Mouse (Mus musculus) hindbrain, embryonic 14.5 days (tissue): ENCODE measurements around the gene Tead1. TPM values are rescaled to one million over a fixed set of nuclear protein-coding genes. Genes with fewer than 3 reads are reported as not detected.

ENCODE experiments used
- ATAC-seq: fragments of 200-750 bp; cut with Nextera tagmentation; 2 replicates; pipeline ENCODE4 v1.8.0; 2017; ENCODE audit warnings: moderate number of reproducible peaks, mild to moderate bottlenecking, moderate TSS enrichment, moderate library complexity; ENCODE audit not compliant: low FRiP score
- DNase-seq: peaks from one replicate; pipeline ENCODE4 v3.0.0-alpha.2; 2015; ENCODE audit warnings: low spot score
- H3K27ac ChIP-seq: fragments of 300-500 bp; sonication (generic); 2 replicates; pipeline ENCODE4 v1.5.1; 2014; ENCODE audit warnings: mild to moderate bottlenecking, moderate library complexity
- H3K27me3 ChIP-seq: fragments of 300-500 bp; sonication (generic); 2 replicates; pipeline ENCODE4 v1.6.1; 2014; ENCODE audit warnings: mild to moderate bottlenecking, low read length, mixed read lengths; ENCODE audit not compliant: control insufficient read depth, insufficient read depth
- H3K36me3 ChIP-seq: fragments of 300-500 bp; sonication (generic); replicated peaks from 2 replicates; pipeline ENCODE4 v1.6.1; 2014; ENCODE audit not compliant: control insufficient read depth, insufficient read depth
- H3K4me1 ChIP-seq: fragments of 300-500 bp; sonication (generic); replicated peaks from 2 replicates; pipeline ENCODE4 v1.6.1; 2014; ENCODE audit warnings: antibody characterized with exemption, low read length, mixed read lengths; ENCODE audit not compliant: control insufficient read depth, insufficient read depth
- H3K4me2 ChIP-seq: fragments of 300-500 bp; sonication (generic); replicated peaks from 2 replicates; pipeline ENCODE4 v1.6.1; 2014; ENCODE audit warnings: mild to moderate bottlenecking, moderate library complexity
- H3K4me3 ChIP-seq: fragments of 300-500 bp; sonication (generic); replicated peaks from 2 replicates; pipeline ENCODE4 v1.5.1; 2014; ENCODE audit warnings: mild to moderate bottlenecking, low read length
- H3K9ac ChIP-seq: fragments of 300-500 bp; sonication (generic); 2 replicates; pipeline ENCODE4 v1.6.1; 2014
- H3K9me3 ChIP-seq: fragments of 300-500 bp; sonication (generic); 2 replicates; pipeline ENCODE4 v1.6.1; 2016; ENCODE audit warnings: low read length; ENCODE audit not compliant: control insufficient read depth
- WGBS: fragments of 180-500 bp; shearing (Covaris S2); extraction: QIAGEN DNeasy Blood & Tissue Kit; methylation state at CpG from one replicate; pipeline ENCODE4 v1.1.7; 2014; 5-methylcytosine and 5-hydroxymethylcytosine counted together
- polyA plus RNA-seq: library from polyadenylated mRNA; unstranded; fragments of >200 nt; fragmentation: Nextera tagmentation; extraction: Ambion mirVana; gene quantifications from 2 replicates; pipeline ENCODE4 v1.2.1, GENCODE M21; 2014

Gene Tead1
- polyA plus RNA-seq, 1 experiment from 2014 or later, result 16.0 TPM

- Histone ChIP-seq H3K9me3 (no peaks in the 10 kb centered on the region), H3K4me2 (no peak overlapping the region), H3K9ac (no peak overlapping the region), H3K27me3 (no peaks in the 10 kb centered on the region), H3K4me1 (peaks cover 36% of the 10 kb centered on the region), H3K4me3 (no peak overlapping the region), H3K27ac (0 out of 2 replicates have a peak overlapping the region, but pooled peaks have one; percentile 44), H3K36me3 (no peaks in the 10 kb centered on the region)
- no peak for DNase-seq
- 64% methylated on average over 3 of the region's 3 CpGs for WGBS
- no peak for ATAC-seq
Observed at GRCm38 (mm10) chr7:112760293-112760692, 81.2 kb downstream of the Tead1 start.

- ATAC-seq, result peak; percentile 74; the same call in 1 of the 2 replicates
- peak; percentile 61 for DNase-seq
- Histone ChIP-seq H3K9ac (peak overlapping the region; percentile 29; the same call in 1 of the 2 replicates), H3K4me3 (no peak overlapping the region), H3K4me2 (peak overlapping the region; percentile 16; the same call in 1 of the 2 replicates), H3K9me3 (no peaks in the 10 kb centered on the region), H3K27me3 (no peaks in the 10 kb centered on the region), H3K4me1 (peaks cover 36% of the 10 kb centered on the region), H3K27ac (peak overlapping the region; percentile 44), H3K36me3 (no peaks in the 10 kb centered on the region)
- WGBS, result 22% methylated on average over 8 of the region's 8 CpGs
Observed at GRCm38 (mm10) chr7:112760782-112761181, 81.7 kb downstream of the Tead1 start.

- 62% methylated on average over 2 of the region's 2 CpGs for WGBS
- Histone ChIP-seq H3K27ac (0 out of 2 replicates have a peak overlapping the region, but pooled peaks have one; percentile 22), H3K4me1 (peaks cover 36% of the 10 kb centered on the region), H3K36me3 (no peaks in the 10 kb centered on the region), H3K4me3 (no peak overlapping the region), H3K4me2 (no peak overlapping the region), H3K27me3 (no peaks in the 10 kb centered on the region), H3K9ac (no peak overlapping the region), H3K9me3 (no peaks in the 10 kb centered on the region)
- DNase-seq (no peak), ATAC-seq (no peak)
Observed at GRCm38 (mm10) chr7:112762870-112763269, 83.8 kb downstream of the Tead1 start.

- no peak for DNase-seq
- 70% methylated on average over 3 of the region's 3 CpGs for WGBS
- Histone ChIP-seq H3K4me3 (no peak overlapping the region), H3K9ac (no peak overlapping the region), H3K36me3 (no peaks in the 10 kb centered on the region), H3K4me2 (no peak overlapping the region), H3K9me3 (no peaks in the 10 kb centered on the region), H3K27me3 (no peaks in the 10 kb centered on the region), H3K4me1 (peaks cover 36% of the 10 kb centered on the region), H3K27ac (no peak overlapping the region)
- ATAC-seq, result no peak
Observed at GRCm38 (mm10) chr7:112763513-112763912, 84.4 kb downstream of the Tead1 start.

GRCm38 (mm10) chr7:112764921-112765320 is 85.8 kb downstream of the Tead1 start:
- Histone ChIP-seq H3K27me3 (no peaks in the 10 kb centered on the region), H3K4me3 (no peak overlapping the region), H3K4me2 (no peak overlapping the region), H3K9ac (no peak overlapping the region), H3K9me3 (no peaks in the 10 kb centered on the region), H3K36me3 (no peaks in the 10 kb centered on the region), H3K27ac (no peak overlapping the region), H3K4me1 (peaks cover 36% of the 10 kb centered on the region)
- ATAC-seq (no peak), DNase-seq (no peak)
- WGBS, result 85% methylated on average over 4 of the region's 4 CpGs

GRCm38 (mm10) chr7:112769866-112770265 is 90.7 kb downstream of the Tead1 start:
- DNase-seq (no peak), ATAC-seq (no peak)
- Histone ChIP-seq H3K27ac (no peak overlapping the region), H3K9me3 (no peaks in the 10 kb centered on the region), H3K4me1 (0 out of 2 replicates have a peak, but pooled peaks cover 10% of the 10 kb centered on the region), H3K27me3 (no peaks in the 10 kb centered on the region), H3K4me3 (no peak overlapping the region), H3K36me3 (no peaks in the 10 kb centered on the region), H3K4me2 (no peak overlapping the region), H3K9ac (no peak overlapping the region)
- 91% methylated on average over 2 of the region's 2 CpGs for WGBS

- H3K9ac ChIP-seq, result no peak overlapping the region
- ATAC-seq, result no peak
- H3K27me3 ChIP-seq, result no peaks in the 10 kb centered on the region
- no peaks in the 10 kb centered on the region for H3K36me3 ChIP-seq
- no peaks in the 10 kb centered on the region for H3K9me3 ChIP-seq
- 0 out of 2 replicates have a peak, but pooled peaks cover 16% of the 10 kb centered on the region for H3K4me1 ChIP-seq
- H3K4me3 ChIP-seq, result no peak overlapping the region
- no peak for DNase-seq
- no peak overlapping the region for H3K4me2 ChIP-seq
- H3K27ac ChIP-seq, result no peak overlapping the region
- WGBS, result 82% methylated on average over 6 of the region's 6 CpGs
Observed at GRCm38 (mm10) chr7:112771461-112771860, 92.3 kb downstream of the Tead1 start.

- peaks cover 23% of the 10 kb centered on the region; the same call in 1 of the 2 replicates for H3K4me1 ChIP-seq
- no peak overlapping the region for H3K4me2 ChIP-seq
- H3K9me3 ChIP-seq, result no peaks in the 10 kb centered on the region
- ATAC-seq (no peak), DNase-seq (no peak)
- no peak overlapping the region for H3K9ac ChIP-seq
- 73% methylated on average over 6 of the region's 6 CpGs for WGBS
- no peak overlapping the region for H3K4me3 ChIP-seq
- H3K27ac ChIP-seq, result no peak overlapping the region
- H3K36me3 ChIP-seq, result no peaks in the 10 kb centered on the region
- no peaks in the 10 kb centered on the region for H3K27me3 ChIP-seq
Observed at GRCm38 (mm10) chr7:112772777-112773176, 93.7 kb downstream of the Tead1 start.

GRCm38 (mm10) chr7:112773601-112774000 is 94.5 kb downstream of the Tead1 start:
- ATAC-seq, result no peak
- 89% methylated on average over 4 of the region's 4 CpGs for whole genome bisulfite sequencing

GRCm38 (mm10) chr7:112775816-112776215 is 96.7 kb downstream of the Tead1 start:
- Histone ChIP-seq H3K27me3 (no peaks in the 10 kb centered on the region), H3K9me3 (no peaks in the 10 kb centered on the region), H3K4me2 (no peak overlapping the region), H3K9ac (no peak overlapping the region), H3K4me1 (peaks cover 27% of the 10 kb centered on the region), H3K36me3 (no peaks in the 10 kb centered on the region), H3K27ac (no peak overlapping the region), H3K4me3 (no peak overlapping the region)
- 67% methylated on average over 5 of the region's 5 CpGs for WGBS
- ATAC-seq (no peak), DNase-seq (no peak)

More at GRCm38 (mm10) chr7:112773601-112774000, 94.5 kb downstream of the Tead1 start:
- Histone ChIP-seq H3K9ac (no peak overlapping the region), H3K36me3 (no peaks in the 10 kb centered on the region), H3K27me3 (no peaks in the 10 kb centered on the region), H3K9me3 (no peaks in the 10 kb centered on the region), H3K4me2 (no peak overlapping the region), H3K4me1 (peaks cover 23% of the 10 kb centered on the region; the same call in 1 of the 2 replicates), H3K27ac (no peak overlapping the region), H3K4me3 (no peak overlapping the region)
- DNase-seq, result no peak
